Mouse (Mus musculus) v-Abl transformed pro-B cells (cell line): ENCODE measurements around the gene Gm10959.

Source experiments
- in situ Hi-C, 2 experiments: fragments of 400-800 bp; cut with MboI; formaldehyde crosslinking; loops; one replicate each; pipeline ENCODE4 v1.15.1; 2025; ENCODE audit not compliant: unreplicated experiment in 2 of 2

Gm10959 gene

DNA sequence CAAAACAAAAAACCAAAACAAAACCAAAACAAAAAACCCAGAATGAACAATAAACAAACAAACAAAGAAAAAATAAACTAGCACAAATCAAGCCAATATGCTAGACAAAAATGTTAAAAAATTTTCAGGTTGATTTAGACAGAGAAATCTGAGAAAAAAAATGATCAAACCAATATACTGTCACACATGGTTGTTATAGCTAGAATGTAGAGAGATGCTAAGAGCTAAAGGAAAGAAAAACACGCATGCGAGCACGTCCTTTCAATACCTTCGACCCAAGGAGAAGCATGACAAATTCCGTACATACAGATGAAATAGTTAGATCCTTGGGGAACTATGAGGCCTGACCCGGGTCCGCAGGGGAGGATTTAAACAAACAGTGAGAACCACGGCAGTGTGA is at the start of gene Gm10959:
TSS of gene Gm10959 (minus strand) at position 101 of the 400 bp plus-strand sequence.
- in situ Hi-C loops = loop anchor here (25.0 kb wide), 2 partner anchors 432 to 632 kb away; partner anchors contain the start of gene Bcar3 (in 1 of the 2)

- in situ Hi-C loops = no loop called here
Observed at GRCm38 (mm10) chr3:122968391-122968790, 49.2 kb upstream of the Gm10959 start.

GRCm38 (mm10) chr3:122964301-122964700 is 45.1 kb upstream of the Gm10959 start:
- in situ Hi-C loops = no loop called here

GRCm38 (mm10) chr3:122950129-122950528 is 31.0 kb upstream of the Gm10959 start:
- in situ Hi-C loops = no loop called here

- in situ Hi-C loops = loop anchor here (25.0 kb wide), 1 partner anchor 419 kb away; no protein-coding TSS in a partner anchor
Observed at GRCm38 (mm10) chr3:122943387-122943890, 24.3 kb upstream of the Gm10959 start.

DNA sequence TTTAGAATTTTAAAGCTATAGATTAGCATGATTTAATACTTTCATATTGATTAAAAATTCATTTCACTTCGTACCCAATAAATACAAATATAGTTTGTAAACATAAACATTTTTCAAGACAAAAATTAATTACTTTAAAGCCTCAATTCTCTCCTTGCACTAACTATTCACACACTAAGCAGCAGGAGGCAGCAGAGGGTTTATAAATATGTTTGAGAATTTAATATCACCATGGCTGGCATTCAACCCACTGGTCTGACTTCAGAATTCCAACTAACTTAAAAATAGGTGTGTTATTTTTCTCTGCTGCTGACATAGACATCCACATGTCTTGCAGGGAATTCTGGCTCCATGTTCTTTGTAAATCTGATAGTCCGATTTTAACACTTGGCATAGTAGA is 20.1 kb upstream of the Gm10959 start:
- in situ Hi-C loops = loop anchor here (5.0 to 25.0 kb wide), 2 partner anchors 163 to 423 kb away; no protein-coding TSS in a partner anchor

GRCm38 (mm10) chr3:122937176-122937575 is 18.0 kb upstream of the Gm10959 start:
- in situ Hi-C loops = loop anchor here (5.0 to 25.0 kb wide), 2 partner anchors 165 to 425 kb away; no protein-coding TSS in a partner anchor

- in situ Hi-C loops = loop anchor here (5.0 to 25.0 kb wide), 2 partner anchors 430 to 575 kb away; no protein-coding TSS in a partner anchor
Observed at GRCm38 (mm10) chr3:122932466-122932865, 13.3 kb upstream of the Gm10959 start.

- in situ Hi-C loops = loop anchor here (5.0 to 25.0 kb wide), 5 partner anchors 55 to 655 kb away; partner anchors contain the start of genes Dnttip2 (in 1 of the 2) and Usp53 (in 1 of the 2)
Observed at GRCm38 (mm10) chr3:122929723-122930122, 10.6 kb upstream of the Gm10959 start.

GRCm38 (mm10) chr3:122924009-122924914 is 5.1 kb upstream of the Gm10959 start, which contains the start of gene 1810037I17Rik:
1810037I17Rik (plus strand) TSS chr3:122924203.
- in situ Hi-C loops = loop anchor here (10.0 to 25.0 kb wide), 5 partner anchors 61 to 649 kb away; partner anchors contain the start of genes Bcar3 (in 1 of the 2), Dnttip2 (in 1 of the 2) and Usp53 (in 1 of the 2)

DNA sequence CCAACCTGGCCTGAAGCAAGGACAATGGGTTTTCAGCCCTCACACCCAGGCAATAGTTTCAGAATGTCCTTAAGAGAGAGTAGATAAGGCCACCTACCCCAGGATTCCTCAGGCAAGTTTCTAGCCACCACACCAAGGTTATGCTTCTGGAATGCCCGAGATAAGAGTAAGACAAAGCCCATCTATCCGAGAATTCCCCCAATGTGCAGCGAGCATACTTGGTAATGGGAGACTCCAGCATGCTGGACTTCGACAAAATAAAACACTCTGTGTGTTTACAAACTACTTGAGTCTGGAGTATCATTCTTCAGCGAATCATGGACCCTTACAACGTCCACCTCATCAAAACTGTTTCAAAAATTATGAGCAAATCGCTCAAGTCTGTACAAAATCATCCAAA is 4.0 kb upstream of the Gm10959 start:
- in situ Hi-C loops = loop anchor here (10.0 to 25.0 kb wide), 5 partner anchors 62 to 648 kb away; partner anchors contain the start of genes Bcar3 (in 1 of the 2), Dnttip2 (in 1 of the 2) and Usp53 (in 1 of the 2)

- in situ Hi-C loops = loop anchor here (10.0 to 25.0 kb wide), 5 partner anchors 63 to 647 kb away; partner anchors contain the start of genes Bcar3 (in 1 of the 2), Dnttip2 (in 1 of the 2) and Usp53 (in 1 of the 2)
Observed at GRCm38 (mm10) chr3:122921676-122922527, 2.7 kb upstream of the Gm10959 start.

- in situ Hi-C loops = loop anchor here (10.0 to 25.0 kb wide), 5 partner anchors 64 to 646 kb away; partner anchors contain the start of genes Bcar3 (in 1 of the 2), Dnttip2 (in 1 of the 2) and Usp53 (in 1 of the 2)
Observed at GRCm38 (mm10) chr3:122920572-122921435, 1.6 kb upstream of the Gm10959 start.

DNA sequence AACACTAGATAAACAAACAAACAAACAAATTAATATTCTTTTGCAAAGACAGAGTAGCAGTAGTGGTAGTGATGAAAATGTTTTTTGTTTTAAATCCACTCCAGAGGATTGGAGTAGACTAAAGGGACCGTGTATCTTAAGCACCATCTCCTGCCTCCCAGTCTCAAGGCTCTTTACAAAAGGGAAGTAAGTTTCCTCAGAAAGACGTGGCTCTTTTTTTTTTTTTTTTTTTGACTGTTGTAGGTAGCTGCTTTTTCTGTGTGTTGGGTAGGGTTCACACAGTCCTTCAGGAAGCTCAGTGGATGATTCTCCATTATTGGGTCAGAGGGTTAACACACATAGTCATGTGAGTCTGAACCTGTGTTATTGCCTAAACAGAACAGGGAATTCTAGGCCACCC is 488 bp downstream of the Gm10959 start:
- in situ Hi-C loops = loop anchor here (25.0 kb wide), 2 partner anchors 431 to 631 kb away; partner anchors contain the start of gene Bcar3 (in 1 of the 2)

GRCm38 (mm10) chr3:122916191-122916680 is 2.9 kb downstream of the Gm10959 start:
- in situ Hi-C loops = loop anchor here (25.0 kb wide), 2 partner anchors 429 to 629 kb away; partner anchors contain the start of gene Bcar3 (in 1 of the 2)

GRCm38 (mm10) chr3:122915493-122915892 is 3.7 kb downstream of the Gm10959 start:
- in situ Hi-C loops = loop anchor here (25.0 kb wide), 2 partner anchors 428 to 628 kb away; partner anchors contain the start of gene Bcar3 (in 1 of the 2)

GRCm38 (mm10) chr3:122907841-122908240 is 11.3 kb downstream of the Gm10959 start:
- in situ Hi-C loops = loop anchor here (10.0 to 25.0 kb wide), 4 partner anchors 263 to 1023 kb away; partner anchors contain the start of gene Bcar3 (in 1 of the 2)
